Mouse (Mus musculus) adrenal gland, adult 18-20 months (tissue): ENCODE results near the gene Chrna1. TPM values are rescaled to one million over a fixed set of nuclear protein-coding genes. Genes with fewer than 3 reads are reported as not detected.

Experiments used
- DNase-seq, 2 experiments: peaks; one replicate each; pipeline ENCODE4 v3.0.0; 2021 to 2022; ENCODE audit warnings: low spot score in 2 of 2
- total RNA-seq, 2 experiments: library from RNA; stranded (reverse); gene quantifications; 1 replicate in 1 of 2; 2 replicates in 1 of 2; pipeline ENCODE4 v1.2.3; 2021

The Chrna1 gene
- total RNA-seq, 2 experiments from 2014 or later = not detected

DNA sequence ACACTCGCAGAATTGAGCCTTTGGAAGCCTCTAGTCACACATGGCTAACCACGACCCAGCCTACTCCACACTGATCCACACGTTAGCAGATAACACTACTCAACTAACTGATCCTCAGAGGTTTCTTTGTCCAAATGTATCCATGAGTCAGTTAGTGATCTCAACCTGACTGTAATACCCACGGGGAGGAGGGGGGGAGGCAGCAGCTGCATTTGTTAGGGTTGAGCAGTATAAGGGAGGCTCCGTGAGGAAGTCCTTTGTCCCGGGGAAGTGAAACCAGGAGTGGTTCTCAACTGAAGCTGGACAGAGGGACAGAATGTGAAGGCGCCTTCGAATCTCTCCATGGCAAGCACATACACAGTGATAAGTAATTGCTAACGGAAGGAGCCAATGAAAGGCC is 53.4 kb downstream of the Chrna1 start:
- DNase-seq = no peak

DNA sequence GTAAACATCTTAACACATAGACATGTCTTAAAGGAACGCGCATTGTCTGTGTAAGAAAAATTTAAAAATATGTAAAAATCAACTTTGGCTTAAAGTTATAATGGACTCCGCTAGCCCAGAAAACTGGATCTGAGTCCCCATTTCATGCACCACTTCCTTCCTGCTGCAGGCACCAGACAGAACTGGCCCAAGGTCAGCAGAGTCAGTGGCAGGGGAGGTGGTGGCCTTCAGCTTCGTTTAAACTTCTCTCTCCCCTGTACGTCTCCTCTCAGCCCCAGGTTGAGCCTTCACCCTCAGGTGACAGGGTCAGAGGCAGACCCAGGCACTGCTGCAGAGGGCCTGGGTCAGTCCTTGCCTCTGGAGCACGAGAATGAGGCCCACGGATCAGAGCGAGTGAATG is 57.2 kb downstream of the Chrna1 start:
- DNase-seq = peak in 1 of 2 experiments; percentile 31

DNA sequence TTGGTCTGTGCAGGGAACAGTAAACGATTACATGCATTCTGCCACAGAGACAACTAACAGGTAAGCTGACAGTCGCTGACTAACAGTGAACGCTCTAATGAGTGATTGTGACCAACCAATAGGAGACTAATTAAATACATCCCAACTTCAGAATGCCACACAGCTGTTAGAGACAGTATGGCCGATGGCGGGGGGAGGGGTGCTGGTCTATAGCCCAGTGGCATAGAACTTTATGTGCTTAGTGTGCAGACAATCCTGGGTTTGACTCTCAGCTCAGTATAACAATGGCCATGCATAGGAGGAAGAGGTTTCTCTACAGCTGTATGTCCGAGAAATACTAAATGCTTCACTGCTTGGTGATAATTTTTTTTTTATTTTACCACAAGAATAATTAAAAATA is 57.8 kb downstream of the Chrna1 start:
- no peak for DNase-seq

DNA sequence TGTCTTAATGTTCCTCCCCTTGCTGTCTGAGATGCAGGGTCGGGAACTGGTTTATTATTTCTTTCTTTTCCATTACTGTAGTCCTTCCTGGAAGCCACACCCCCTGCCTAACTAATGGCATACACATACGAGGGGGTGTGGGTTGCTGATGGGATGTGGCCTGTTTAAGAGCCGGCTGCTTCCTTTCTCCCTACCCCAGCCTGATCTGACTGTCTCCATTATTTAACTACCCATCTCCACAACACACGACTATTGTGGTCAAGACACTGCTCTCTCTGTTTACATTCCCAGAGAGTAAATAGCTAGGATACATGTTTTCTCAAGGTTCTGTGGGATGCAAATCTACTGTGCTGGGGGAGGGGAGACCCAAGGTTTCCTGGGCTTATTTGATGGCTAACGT is 58.4 kb downstream of the Chrna1 start:
- no peak for DNase-seq

DNA sequence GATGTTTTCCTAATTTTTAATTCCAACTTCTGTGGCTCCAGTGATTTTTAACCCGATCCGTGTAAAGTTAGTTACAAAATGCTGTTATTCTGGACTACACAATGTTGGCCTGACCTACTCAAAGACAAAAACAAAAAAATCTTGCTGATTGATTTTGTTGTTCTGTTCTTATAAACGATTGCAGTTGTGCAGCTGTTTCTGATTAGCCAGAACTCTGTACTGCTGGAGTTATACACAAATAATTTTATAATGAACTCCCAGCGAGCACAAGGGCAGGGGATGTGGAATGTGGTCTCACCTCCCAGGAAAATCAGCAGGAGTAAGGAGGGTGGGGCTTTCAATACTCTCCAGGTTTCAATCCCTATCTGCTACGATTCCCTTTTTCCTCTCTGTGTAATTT is 61.2 kb downstream of the Chrna1 start:
- DNase-seq = no peak

DNA sequence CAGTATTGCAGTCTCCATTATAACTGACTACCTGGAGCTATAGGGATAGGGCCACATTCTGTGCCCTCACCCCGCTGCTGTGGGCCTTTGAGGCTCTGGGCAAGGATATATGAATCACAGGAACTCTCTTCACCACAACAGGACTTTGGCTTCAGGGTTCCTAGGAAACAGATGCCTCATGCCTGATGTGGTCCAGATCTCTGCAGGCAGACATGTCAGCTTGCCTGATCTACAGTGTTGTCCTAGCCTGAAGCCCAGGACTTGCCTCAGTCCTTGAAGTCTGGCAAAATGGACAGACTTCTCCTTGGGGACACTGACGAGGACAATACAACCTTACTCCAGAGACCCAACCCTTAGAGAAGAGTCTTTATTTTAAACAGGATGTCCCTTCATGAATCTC is 61.8 kb downstream of the Chrna1 start:
- no peak for DNase-seq

DNA sequence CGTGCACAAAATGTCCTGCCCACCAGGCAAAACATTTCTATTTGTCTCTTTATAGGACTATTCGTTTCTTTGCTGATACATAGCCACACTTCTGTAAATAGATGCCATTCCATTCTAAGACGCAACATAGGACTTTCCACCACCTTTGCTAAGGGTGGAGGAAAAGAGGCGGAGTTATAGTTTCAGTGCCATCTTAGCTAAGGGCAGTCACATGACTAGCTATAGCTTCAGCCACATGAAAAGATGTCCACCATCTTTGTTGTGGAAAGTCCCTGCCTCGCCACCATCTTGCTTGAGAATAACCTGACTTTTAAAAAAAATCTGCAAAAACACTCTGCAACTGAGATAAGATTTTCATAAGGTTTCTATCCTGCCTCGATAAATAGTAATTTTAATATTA is 66.0 kb downstream of the Chrna1 start:
- no peak for DNase-seq

Other genes with a start within 250 kb of the Chrna1 start
- 1 to 10 TPM; 6.2 to 8.4 TPM for gene Gpr155, start 193.8 kb downstream of the Chrna1 start, total RNA-seq
- 10 to 100 TPM; 14.6 to 16.3 TPM for gene Wipf1, start 50.6 kb downstream of the Chrna1 start, total RNA-seq
- gene Chn1, start 195.0 kb upstream of the Chrna1 start, total RNA-seq = 10 to 100 TPM; 11.1 to 20.5 TPM